Mouse (Mus musculus): ENCODE measurements around the gene Rasgef1c.

DNA sequence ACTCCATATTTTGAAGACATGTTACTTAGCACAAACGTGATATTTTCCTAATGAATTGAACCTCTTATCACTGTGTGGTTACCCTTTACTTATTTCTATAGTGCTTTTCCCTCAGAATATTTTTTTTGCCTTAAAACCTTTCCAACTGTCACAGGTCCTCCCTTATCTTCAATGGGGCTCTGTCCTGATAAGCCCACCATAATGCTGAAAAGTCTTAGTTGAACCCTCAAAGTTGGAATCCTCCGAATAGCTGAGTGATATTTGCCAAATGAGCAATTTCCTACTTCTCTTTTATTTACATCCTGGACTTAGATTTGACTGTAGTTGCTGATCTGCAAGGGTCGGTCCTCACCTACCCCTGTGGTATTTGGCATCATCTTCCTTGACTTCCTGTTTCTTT is 63.7 kb downstream of the Rasgef1c start:
- TF ChIP-seq CTCF (IDR thresholded peaks at IDR 0.05; ENCODE audit: borderline replicate concordance, insufficient read depth, low read length) (no peak), POLR2A (IDR thresholded peaks at IDR 0.05; ENCODE audit: low read depth, low read length) (no peak)
